Mouse (Mus musculus) small intestine, adult 2 months (tissue): ENCODE data around the gene Ttc22. TPM values are rescaled to one million over a fixed set of nuclear protein-coding genes. Genes with fewer than 3 reads are reported as not detected.

ENCODE experiments used
- H3K27ac ChIP-seq: fragments of 200-500 bp; 2 replicates; pipeline ENCODE4 v1.5.1; 2012; ENCODE audit warnings: low read depth, low read length, control low read depth, inconsistent platforms; ENCODE audit not compliant: insufficient read depth
- H3K27me3 ChIP-seq: fragments of 200-500 bp; 2 replicates; pipeline ENCODE4 v1.6.1; 2012; ENCODE audit warnings: mild to moderate bottlenecking, moderate library complexity, low read length, inconsistent platforms; ENCODE audit not compliant: control insufficient read depth, insufficient read depth
- H3K36me3 ChIP-seq: fragments of 200-500 bp; 2 replicates; pipeline ENCODE4 v1.6.1; 2012; ENCODE audit warnings: mild to moderate bottlenecking, low read length, control low read depth, inconsistent platforms; ENCODE audit not compliant: control insufficient read depth, insufficient read depth
- H3K4me1 ChIP-seq: fragments of 200-500 bp; 2 replicates; pipeline ENCODE4 v1.6.1; 2012; ENCODE audit warnings: low read length, inconsistent platforms, mixed read lengths; ENCODE audit not compliant: control insufficient read depth, insufficient read depth, insufficient read length
- H3K4me3 ChIP-seq: fragments of 200-500 bp; 2 replicates; pipeline ENCODE4 v1.5.1; 2012; ENCODE audit warnings: low read depth, mild to moderate bottlenecking, control low read depth, inconsistent platforms, low read length, moderate library complexity
- CTCF ChIP-seq: fragments of 200-500 bp; IDR thresholded peaks from 2 replicates; pipeline ENCODE4 v1.5.1; 2012; ENCODE audit warnings: low read depth, mild to moderate bottlenecking, control low read depth, inconsistent platforms, low read length, moderate library complexity, mixed read lengths; ENCODE audit not compliant: insufficient replicate concordance, insufficient read length; ENCODE audit errors: extremely low read depth
- POLR2A ChIP-seq: fragments of 200-500 bp; IDR thresholded peaks from 2 replicates; pipeline ENCODE4 v1.6.1; 2012; ENCODE audit warnings: low read depth, mild to moderate bottlenecking, control low read depth, inconsistent platforms, low read length, moderate library complexity
- WGBS: fragments of 180-500 bp; shearing (Covaris S2); methylation state at CpG from one replicate; pipeline ENCODE4 v1.1.7; 2018; 5-methylcytosine and 5-hydroxymethylcytosine counted together
- polyA plus RNA-seq: library from polyadenylated mRNA; depleted of rRNA; stranded (reverse); fragments of >200 nt; gene quantifications from 2 replicates; pipeline ENCODE4 v1.2.3, GENCODE M21; 2012

Gene Ttc22
- polyA plus RNA-seq, 1 experiment, result 112 TPM

- H3K4me3 ChIP-seq, result no peak overlapping the region
- TF ChIP-seq CTCF (no peak), POLR2A (no peak)
- peaks cover 8% of the 10 kb centered on the region; the same call in 1 of the 2 replicates for H3K4me1 ChIP-seq
- H3K36me3 ChIP-seq, result peaks cover 16% of the 10 kb centered on the region
- H3K27ac ChIP-seq, result no peak overlapping the region
- WGBS, result 8% methylated on average over 8 of the region's 8 CpGs
- no peaks in the 10 kb centered on the region for H3K27me3 ChIP-seq
These were observed 21.4 kb downstream of the Ttc22 start for GRCm38 (mm10) chr4:106643483-106644217.

- H3K4me1 ChIP-seq, result peaks cover 8% of the 10 kb centered on the region; the same call in 1 of the 2 replicates
- no peak overlapping the region for H3K27ac ChIP-seq
- H3K27me3 ChIP-seq, result no peaks in the 10 kb centered on the region
- WGBS, result 54% methylated on average over 6 of the region's 6 CpGs
- no peak overlapping the region for H3K4me3 ChIP-seq
- peaks cover 11% of the 10 kb centered on the region for H3K36me3 ChIP-seq
- TF ChIP-seq POLR2A, result no peak
These were observed 22.0 kb downstream of the Ttc22 start for GRCm38 (mm10) chr4:106644218-106644610.

- WGBS, result 80% methylated on average over 5 of the region's 5 CpGs
- no peak for TF ChIP-seq CTCF
- TF ChIP-seq POLR2A, result no peak
- no peak overlapping the region for H3K27ac ChIP-seq
- no peaks in the 10 kb centered on the region for H3K27me3 ChIP-seq
- H3K4me1 ChIP-seq, result peaks cover 8% of the 10 kb centered on the region; the same call in 1 of the 2 replicates
- H3K4me3 ChIP-seq, result no peak overlapping the region
- H3K36me3 ChIP-seq, result 0 out of 2 replicates have a peak, but pooled peaks cover 2% of the 10 kb centered on the region
These were observed 23.6 kb downstream of the Ttc22 start for GRCm38 (mm10) chr4:106645797-106646196.

- no peak overlapping the region for H3K4me3 ChIP-seq
- TF ChIP-seq CTCF (no peak), POLR2A (no peak)
- 90% methylated on average over 6 of the region's 6 CpGs for WGBS
- no peak overlapping the region for H3K27ac ChIP-seq
- H3K27me3 ChIP-seq, result no peaks in the 10 kb centered on the region
- H3K36me3 ChIP-seq, result no peaks in the 10 kb centered on the region
- peaks cover 13% of the 10 kb centered on the region for H3K4me1 ChIP-seq
These were observed 24.9 kb downstream of the Ttc22 start for GRCm38 (mm10) chr4:106647137-106647536.

GRCm38 (mm10) chr4:106650833-106651527, 28.7 kb downstream of the Ttc22 start, which contains the start of gene Pars2:
Gene Pars2 (plus strand): TSS chr4:106651069.
- TF ChIP-seq POLR2A, result peak; percentile 61
- no peak for TF ChIP-seq CTCF
- H3K27me3 ChIP-seq, result no peaks in the 10 kb centered on the region
- H3K4me1 ChIP-seq, result peaks cover 6% of the 10 kb centered on the region; the same call in 1 of the 2 replicates
- under 1% methylated on average over 40 of the region's 40 CpGs for WGBS
- H3K36me3 ChIP-seq, result peaks cover 3% of the 10 kb centered on the region; the same call in 1 of the 2 replicates
- H3K27ac ChIP-seq, result peak within 1 kb of the TSS; percentile 34; the same call in 1 of the 2 replicates
- peak within 1 kb of the TSS; percentile 95 for H3K4me3 ChIP-seq

- no peak for TF ChIP-seq POLR2A
- TF ChIP-seq CTCF, result no peak
- 93% methylated on average over 3 of the region's 3 CpGs for WGBS
These were observed 30.3 kb downstream of the Ttc22 start for GRCm38 (mm10) chr4:106652546-106652945.

GRCm38 (mm10) chr4:106653051-106653450, 30.8 kb downstream of the Ttc22 start:
- Histone ChIP-seq H3K4me1 (peaks cover 6% of the 10 kb centered on the region; the same call in 1 of the 2 replicates), H3K27me3 (no peaks in the 10 kb centered on the region), H3K27ac (no peak overlapping the region), H3K36me3 (peaks cover 4% of the 10 kb centered on the region; the same call in 1 of the 2 replicates), H3K4me3 (no peak overlapping the region)
- WGBS, result 93% methylated on average over 15 of the region's 15 CpGs
- no peak for TF ChIP-seq POLR2A
- no peak for TF ChIP-seq CTCF

More at GRCm38 (mm10) chr4:106652546-106652945, 30.3 kb downstream of the Ttc22 start:
- Histone ChIP-seq H3K4me3 (no peak overlapping the region), H3K27me3 (no peaks in the 10 kb centered on the region), H3K36me3 (peaks cover 3% of the 10 kb centered on the region; the same call in 1 of the 2 replicates), H3K27ac (no peak overlapping the region), H3K4me1 (peaks cover 6% of the 10 kb centered on the region; the same call in 1 of the 2 replicates)
